Mouse (Mus musculus) midbrain, embryonic 13.5 days (tissue): Measurements from ENCODE around the gene Prkar2a. TPM values are rescaled to one million over a fixed set of nuclear protein-coding genes. Genes with fewer than 3 reads are reported as not detected.

Experiments used
- ATAC-seq: fragments of 200-750 bp; cut with Nextera tagmentation; 2 replicates; pipeline ENCODE4 v1.8.0; 2017; ENCODE audit warnings: mild to moderate bottlenecking, moderate TSS enrichment, moderate library complexity
- H3K27ac ChIP-seq: fragments of 300-500 bp; sonication (generic); 2 replicates; pipeline ENCODE4 v1.5.1; 2015; ENCODE audit warnings: inconsistent platforms, mild to moderate bottlenecking, moderate library complexity
- H3K27me3 ChIP-seq: fragments of 300-500 bp; sonication (generic); 2 replicates; pipeline ENCODE4 v1.6.1; 2015; ENCODE audit warnings: mild to moderate bottlenecking, inconsistent platforms
- H3K36me3 ChIP-seq: fragments of 300-500 bp; sonication (generic); 2 replicates; pipeline ENCODE4 v1.6.1; 2015; ENCODE audit warnings: mild to moderate bottlenecking, inconsistent platforms
- H3K4me1 ChIP-seq: fragments of 300-500 bp; sonication (generic); replicated peaks from 2 replicates; pipeline ENCODE4 v1.6.1; 2015; ENCODE audit warnings: inconsistent platforms
- H3K4me2 ChIP-seq: fragments of 300-500 bp; sonication (generic); replicated peaks from 2 replicates; pipeline ENCODE4 v1.6.1; 2015; ENCODE audit warnings: moderate library complexity, mild to moderate bottlenecking, inconsistent platforms
- H3K4me3 ChIP-seq: fragments of 300-500 bp; sonication (generic); replicated peaks from 2 replicates; pipeline ENCODE4 v1.5.1; 2015; ENCODE audit warnings: mild to moderate bottlenecking, inconsistent platforms
- H3K9ac ChIP-seq: fragments of 300-500 bp; sonication (generic); replicated peaks from 2 replicates; pipeline ENCODE4 v1.6.1; 2015; ENCODE audit warnings: mild to moderate bottlenecking, inconsistent platforms
- H3K9me3 ChIP-seq: fragments of 300-500 bp; sonication (generic); 2 replicates; pipeline ENCODE4 v1.6.1; 2016; ENCODE audit warnings: mild to moderate bottlenecking, inconsistent platforms
- WGBS: fragments of 180-500 bp; shearing (Covaris S2); methylation state at CpG from one replicate; pipeline ENCODE4 v1.1.7; 2015; 5-methylcytosine and 5-hydroxymethylcytosine counted together
- polyA plus RNA-seq: library from polyadenylated mRNA; unstranded; fragments of >200 nt; fragmentation: Nextera tagmentation; extraction: Ambion mirVana; gene quantifications from 2 replicates; pipeline ENCODE4 v1.2.1, GENCODE M21; 2015

Prkar2a gene
- polyA plus RNA-seq, 1 experiment from 2014 or later, result 54.0 TPM

DNA sequence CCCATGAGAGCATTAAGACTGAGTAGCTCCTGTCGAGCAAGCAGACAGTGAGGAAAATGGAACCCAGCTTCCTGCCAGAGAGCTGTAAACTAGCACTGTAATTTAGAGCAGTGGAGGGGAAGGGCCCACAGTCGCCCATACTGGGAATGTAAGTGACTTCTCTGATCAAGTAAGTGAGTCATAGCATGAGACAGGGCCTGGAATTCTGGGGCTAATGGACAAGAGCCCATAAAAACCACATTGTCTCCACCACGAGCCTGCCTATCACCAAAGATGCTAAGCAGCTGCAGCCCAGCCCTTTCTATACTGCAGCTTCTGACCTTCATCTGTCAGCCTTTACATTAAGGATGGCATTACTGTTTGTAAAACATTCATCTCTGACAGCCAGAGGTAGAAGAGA is 50.1 kb downstream of the Prkar2a start:
- no peak for ATAC-seq
- H3K27me3 ChIP-seq, result no peaks in the 10 kb centered on the region
- WGBS, result 69% methylated on average over 3 of the region's 3 CpGs
- H3K36me3 ChIP-seq, result peaks cover 53% of the 10 kb centered on the region
- no peak overlapping the region for H3K4me3 ChIP-seq
- H3K27ac ChIP-seq, result no peak overlapping the region
- no peaks in the 10 kb centered on the region for H3K4me1 ChIP-seq
- H3K4me2 ChIP-seq, result no peak overlapping the region
- no peak overlapping the region for H3K9ac ChIP-seq
- H3K9me3 ChIP-seq, result no peaks in the 10 kb centered on the region

DNA sequence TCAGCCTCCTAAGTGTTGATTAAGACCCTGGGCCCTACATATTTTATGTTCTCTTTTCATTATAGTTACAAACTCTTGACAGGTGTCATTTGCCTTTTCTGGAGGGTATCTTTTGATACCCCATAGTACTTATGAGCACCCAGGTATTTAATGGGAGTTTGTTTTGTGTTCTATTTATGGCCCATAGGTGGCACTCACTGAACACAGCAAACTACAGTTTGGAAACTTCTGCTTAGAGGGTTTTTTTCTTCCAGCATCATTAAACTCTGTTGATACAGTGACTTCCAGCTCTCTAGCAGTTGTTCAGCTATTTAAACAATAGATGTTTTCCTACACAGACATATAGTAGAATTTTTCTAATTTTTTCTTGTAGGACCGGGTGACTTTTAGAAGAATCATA is 50.9 kb downstream of the Prkar2a start:
- H3K27me3 ChIP-seq, result no peaks in the 10 kb centered on the region
- no peaks in the 10 kb centered on the region for H3K9me3 ChIP-seq
- WGBS, result 92% methylated on average over 1 of the region's 1 CpGs
- no peak for ATAC-seq
- no peaks in the 10 kb centered on the region for H3K4me1 ChIP-seq
- no peak overlapping the region for H3K4me2 ChIP-seq
- H3K27ac ChIP-seq, result no peak overlapping the region
- peaks cover 53% of the 10 kb centered on the region for H3K36me3 ChIP-seq
- H3K4me3 ChIP-seq, result no peak overlapping the region
- no peak overlapping the region for H3K9ac ChIP-seq

GRCm38 (mm10) chr9:108742048-108742447 is 52.9 kb downstream of the Prkar2a start:
- no peak overlapping the region for H3K9ac ChIP-seq
- WGBS, result 94% methylated on average over 9 of the region's 9 CpGs
- no peak for ATAC-seq
- peaks cover 60% of the 10 kb centered on the region for H3K36me3 ChIP-seq
- no peak overlapping the region for H3K4me2 ChIP-seq
- no peak overlapping the region for H3K4me3 ChIP-seq
- H3K27me3 ChIP-seq, result no peaks in the 10 kb centered on the region
- no peaks in the 10 kb centered on the region for H3K4me1 ChIP-seq
- no peaks in the 10 kb centered on the region for H3K9me3 ChIP-seq
- no peak overlapping the region for H3K27ac ChIP-seq

DNA sequence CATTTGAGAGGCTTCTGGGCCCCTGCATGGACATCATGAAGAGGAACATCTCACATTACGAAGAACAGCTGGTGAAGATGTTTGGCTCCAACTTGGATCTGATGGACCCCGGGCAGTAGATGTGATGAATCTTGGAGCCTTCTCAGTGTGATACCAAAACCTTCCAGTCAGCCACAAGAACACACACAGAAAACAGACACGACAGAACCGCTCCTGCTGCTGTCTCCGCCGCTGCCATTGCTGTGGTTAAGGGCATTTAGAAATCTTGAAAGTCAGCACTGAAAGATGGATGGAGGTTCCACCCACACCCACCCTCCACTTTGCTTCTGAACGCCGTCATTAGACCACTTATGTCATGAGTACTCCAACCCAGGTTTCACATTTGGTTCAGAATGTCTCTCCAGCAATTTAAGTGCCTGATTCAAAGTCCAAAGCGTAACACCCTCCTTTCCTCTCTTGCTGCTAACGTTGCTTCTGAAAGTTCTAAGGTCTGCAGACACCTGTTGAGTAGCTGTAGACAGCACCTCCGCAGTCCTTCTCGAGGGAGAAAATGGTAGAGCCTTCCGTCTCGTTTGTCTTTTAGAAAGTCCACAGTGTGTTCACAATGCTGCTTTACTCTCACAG is 57.9 kb downstream of the Prkar2a start:
- no peak overlapping the region for H3K4me3 ChIP-seq
- H3K4me2 ChIP-seq, result no peak overlapping the region
- WGBS, result 97% methylated on average over 14 of the region's 14 CpGs
- no peaks in the 10 kb centered on the region for H3K9me3 ChIP-seq
- ATAC-seq, result no peak
- no peak overlapping the region for H3K9ac ChIP-seq
- H3K27me3 ChIP-seq, result no peaks in the 10 kb centered on the region
- no peak overlapping the region for H3K27ac ChIP-seq
- peaks cover 11% of the 10 kb centered on the region for H3K4me1 ChIP-seq
- H3K36me3 ChIP-seq, result peaks cover 74% of the 10 kb centered on the region

GRCm38 (mm10) chr9:108747694-108748093 is 58.6 kb downstream of the Prkar2a start:
- H3K27me3 ChIP-seq, result no peaks in the 10 kb centered on the region
- WGBS, result 82% methylated on average over 3 of the region's 3 CpGs
- H3K4me2 ChIP-seq, result no peak overlapping the region
- no peak overlapping the region for H3K4me3 ChIP-seq
- no peaks in the 10 kb centered on the region for H3K9me3 ChIP-seq
- peaks cover 11% of the 10 kb centered on the region for H3K4me1 ChIP-seq
- H3K27ac ChIP-seq, result no peak overlapping the region
- H3K36me3 ChIP-seq, result peaks cover 66% of the 10 kb centered on the region
- no peak overlapping the region for H3K9ac ChIP-seq
- no peak for ATAC-seq

- Histone ChIP-seq H3K36me3 (peaks cover 57% of the 10 kb centered on the region), H3K4me1 (peaks cover 11% of the 10 kb centered on the region), H3K9ac (peak overlapping the region; percentile 37; the same call in 1 of the 2 replicates), H3K27ac (peak overlapping the region; percentile 26; the same call in 1 of the 2 replicates), H3K27me3 (no peaks in the 10 kb centered on the region), H3K4me2 (no peak overlapping the region), H3K9me3 (no peaks in the 10 kb centered on the region), H3K4me3 (no peak overlapping the region)
- 68% methylated on average over 11 of the region's 11 CpGs for WGBS
- ATAC-seq, result no peak
These were observed 59.6 kb downstream of the Prkar2a start for GRCm38 (mm10) chr9:108748600-108749183.

DNA sequence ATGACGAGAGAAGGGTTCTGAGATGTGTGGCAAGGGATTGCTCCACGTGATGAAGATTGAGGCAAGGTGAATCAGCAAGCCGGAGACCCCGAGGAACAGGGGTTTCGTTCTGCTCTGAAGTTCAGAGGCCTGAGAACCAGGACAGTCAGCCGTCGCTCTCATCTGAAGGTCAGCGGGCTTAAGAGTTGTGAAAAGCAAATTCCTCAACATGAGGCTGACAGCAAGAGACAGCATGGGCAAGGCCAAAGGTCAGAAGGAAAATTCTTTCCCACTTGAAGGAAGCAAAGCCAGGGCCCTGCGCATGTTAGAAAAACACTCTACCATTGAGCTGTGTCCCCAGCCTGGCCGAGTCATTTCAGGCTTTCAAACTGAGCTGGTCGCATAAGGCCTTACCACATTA is 61.5 kb downstream of the Prkar2a start:
- no peaks in the 10 kb centered on the region for H3K27me3 ChIP-seq
- WGBS, result 90% methylated on average over 11 of the region's 11 CpGs
- no peaks in the 10 kb centered on the region for H3K9me3 ChIP-seq
- ATAC-seq, result no peak
- no peak overlapping the region for H3K4me2 ChIP-seq
- H3K4me3 ChIP-seq, result no peak overlapping the region
- peaks cover 38% of the 10 kb centered on the region for H3K36me3 ChIP-seq
- H3K4me1 ChIP-seq, result peaks cover 11% of the 10 kb centered on the region
- no peak overlapping the region for H3K27ac ChIP-seq
- no peak overlapping the region for H3K9ac ChIP-seq

DNA sequence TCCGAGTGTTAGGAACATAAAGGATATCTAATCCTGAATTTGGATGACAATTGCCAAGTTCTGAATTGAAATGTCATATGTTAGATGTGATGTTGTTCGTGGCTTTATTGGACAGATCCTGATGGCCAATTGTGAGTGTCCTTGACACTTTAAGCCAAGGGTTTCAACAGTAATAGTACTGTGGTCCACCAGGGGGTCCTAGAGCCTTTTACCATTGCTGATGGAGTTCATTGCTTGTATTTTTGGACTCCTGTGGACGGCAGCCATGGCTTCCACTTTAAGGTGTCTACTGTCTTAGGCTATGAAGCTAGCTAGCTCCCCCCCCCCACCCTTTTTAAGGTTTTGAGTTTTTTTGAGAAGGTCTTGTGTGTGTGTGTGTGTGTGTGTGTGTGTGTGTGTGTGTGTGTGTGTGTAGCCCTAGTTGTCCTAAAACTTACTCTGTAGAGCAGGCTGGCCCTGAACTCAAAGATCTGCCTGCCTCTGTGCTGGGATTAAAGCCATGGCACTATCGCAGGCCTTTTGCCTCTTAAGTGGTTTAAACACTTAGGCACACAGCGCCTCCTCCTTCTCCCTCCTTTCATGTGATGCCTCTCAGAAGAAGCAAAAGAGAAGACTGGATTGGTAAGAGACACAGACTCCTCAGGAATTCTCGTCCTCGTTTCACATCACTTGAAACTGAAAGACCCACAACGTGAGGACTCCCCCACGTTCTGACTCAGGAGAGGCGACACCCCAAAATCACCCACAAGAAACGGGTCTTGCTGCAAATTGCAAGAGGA is 63.2 kb downstream of the Prkar2a start:
- no peak for ATAC-seq
- 88% methylated on average over 11 of the region's 11 CpGs for WGBS
- no peak overlapping the region for H3K9ac ChIP-seq
- H3K4me3 ChIP-seq, result no peak overlapping the region
- no peaks in the 10 kb centered on the region for H3K27me3 ChIP-seq
- no peak overlapping the region for H3K27ac ChIP-seq
- H3K4me1 ChIP-seq, result peaks cover 11% of the 10 kb centered on the region
- H3K36me3 ChIP-seq, result peaks cover 21% of the 10 kb centered on the region
- no peak overlapping the region for H3K4me2 ChIP-seq
- no peaks in the 10 kb centered on the region for H3K9me3 ChIP-seq

DNA sequence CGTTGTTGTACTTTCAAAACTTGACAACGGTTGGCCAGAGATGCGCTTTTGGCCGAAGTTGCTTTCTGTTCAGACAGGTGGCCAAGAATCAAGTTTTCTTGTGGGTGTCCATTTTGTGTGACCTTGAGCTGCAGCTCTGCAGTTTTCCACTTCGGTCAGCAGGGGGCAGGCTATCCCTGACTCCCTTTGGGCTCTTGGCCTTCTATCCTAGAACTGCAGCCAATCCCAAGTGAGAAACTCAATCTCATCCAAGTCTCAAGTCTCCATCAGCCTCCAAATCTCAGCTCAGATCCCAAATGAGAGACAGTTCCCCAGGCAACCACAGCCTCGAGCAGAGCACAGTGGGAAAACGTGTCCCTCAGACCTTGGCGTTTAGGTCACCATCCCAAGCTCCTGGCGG is 64.2 kb downstream of the Prkar2a start:
- 62% methylated on average over 9 of the region's 9 CpGs for WGBS
- H3K27me3 ChIP-seq, result no peaks in the 10 kb centered on the region
- H3K27ac ChIP-seq, result no peak overlapping the region
- no peaks in the 10 kb centered on the region for H3K9me3 ChIP-seq
- H3K9ac ChIP-seq, result no peak overlapping the region
- no peak overlapping the region for H3K4me2 ChIP-seq
- ATAC-seq, result no peak
- H3K4me3 ChIP-seq, result no peak overlapping the region
- H3K4me1 ChIP-seq, result peaks cover 11% of the 10 kb centered on the region
- H3K36me3 ChIP-seq, result peaks cover 11% of the 10 kb centered on the region

DNA sequence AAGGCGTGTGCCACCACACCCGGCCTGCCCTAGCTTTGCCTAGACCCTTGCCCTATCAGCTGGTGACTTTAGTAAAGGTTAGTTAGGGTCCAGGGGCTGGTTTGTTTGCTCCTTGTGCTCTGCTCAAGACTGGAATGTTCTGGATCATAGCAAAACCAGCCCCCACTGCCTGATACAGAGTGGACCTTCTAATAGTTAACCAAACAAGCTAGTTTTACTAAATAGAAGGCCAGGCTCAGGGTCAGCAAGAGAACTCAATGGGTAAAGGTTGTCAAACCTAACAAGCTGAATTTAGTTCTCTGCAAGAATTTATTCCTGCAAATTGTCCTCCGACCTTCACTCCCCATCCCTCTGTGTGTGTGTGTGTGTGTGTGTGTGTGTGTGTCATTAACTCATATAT is 64.9 kb downstream of the Prkar2a start:
- no peak overlapping the region for H3K27ac ChIP-seq
- 89% methylated on average over 3 of the region's 3 CpGs for WGBS
- no peaks in the 10 kb centered on the region for H3K27me3 ChIP-seq
- no peak for ATAC-seq
- no peak overlapping the region for H3K9ac ChIP-seq
- H3K36me3 ChIP-seq, result peaks cover 5% of the 10 kb centered on the region
- no peak overlapping the region for H3K4me3 ChIP-seq
- no peaks in the 10 kb centered on the region for H3K9me3 ChIP-seq
- H3K4me1 ChIP-seq, result peaks cover 8% of the 10 kb centered on the region
- H3K4me2 ChIP-seq, result no peak overlapping the region

- peaks cover 3% of the 10 kb centered on the region; the same call in 1 of the 2 replicates for H3K36me3 ChIP-seq
- no peak for ATAC-seq
- no peak overlapping the region for H3K4me2 ChIP-seq
- H3K27me3 ChIP-seq, result no peaks in the 10 kb centered on the region
- 0 out of 2 replicates have a peak, but pooled peaks cover 3% of the 10 kb centered on the region for H3K4me1 ChIP-seq
- no peak overlapping the region for H3K27ac ChIP-seq
- 90% methylated on average over 5 of the region's 5 CpGs for WGBS
- no peaks in the 10 kb centered on the region for H3K9me3 ChIP-seq
- H3K4me3 ChIP-seq, result no peak overlapping the region
- no peak overlapping the region for H3K9ac ChIP-seq
These were observed 65.3 kb downstream of the Prkar2a start for GRCm38 (mm10) chr9:108754423-108754822.

- H3K27me3 ChIP-seq, result no peaks in the 10 kb centered on the region
- 73% methylated on average over 6 of the region's 6 CpGs for WGBS
- no peaks in the 10 kb centered on the region for H3K4me1 ChIP-seq
- ATAC-seq, result no peak
- no peaks in the 10 kb centered on the region for H3K9me3 ChIP-seq
- H3K9ac ChIP-seq, result no peak overlapping the region
- H3K4me2 ChIP-seq, result no peak overlapping the region
- no peak overlapping the region for H3K4me3 ChIP-seq
- no peaks in the 10 kb centered on the region for H3K36me3 ChIP-seq
- no peak overlapping the region for H3K27ac ChIP-seq
These were observed 68.3 kb downstream of the Prkar2a start for GRCm38 (mm10) chr9:108757406-108757805.
